Mouse (Mus musculus): Measurements from ENCODE around the gene Mmp20. TPM values are rescaled to one million over a fixed set of nuclear protein-coding genes. Genes with fewer than 3 reads are reported as not detected.

Gene Mmp20
- polyA plus RNA-seq, 1 experiment from 2014 or later, result not detected

DNA sequence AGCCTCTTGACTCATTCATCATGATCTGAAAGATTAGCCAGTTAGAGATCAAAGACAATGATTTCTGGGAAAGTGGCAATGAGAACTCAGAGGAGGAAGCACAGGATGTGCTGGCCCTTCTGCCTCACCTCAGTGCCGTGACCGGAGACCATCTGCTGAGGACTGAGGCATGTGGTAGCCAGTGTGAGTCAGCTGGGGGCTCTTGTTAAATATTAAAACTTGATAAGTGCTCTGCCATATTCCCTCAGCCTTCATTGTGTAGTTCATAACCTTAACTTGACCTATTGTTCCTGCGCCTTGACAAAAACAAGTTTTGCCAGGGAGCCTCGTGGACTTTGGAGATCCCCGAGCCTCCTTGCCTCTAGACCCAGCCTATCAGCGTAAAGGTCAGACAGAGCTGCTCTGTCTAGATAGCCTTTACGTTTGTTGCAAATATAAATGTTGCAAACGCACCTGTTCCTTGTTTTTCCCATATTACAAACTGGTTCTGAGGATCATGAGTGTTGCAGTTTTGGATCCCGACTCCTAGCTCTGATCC, 54.1 kb downstream of the Mmp20 start:
- Histone ChIP-seq H3K9me3 (ENCODE audit: control insufficient read depth, low read length) (no peaks in the 10 kb centered on the region), H3K4me1 (replicated peaks; ENCODE audit: control insufficient read depth, insufficient read depth, low read length) (no peaks in the 10 kb centered on the region), H3K27me3 (ENCODE audit: control insufficient read depth, insufficient read depth, low read length) (no peaks in the 10 kb centered on the region), H3K4me3 (replicated peaks; ENCODE audit: low read length) (no peak overlapping the region), H3K27ac (no peak overlapping the region), H3K4me2 (replicated peaks) (no peak overlapping the region), H3K36me3 (replicated peaks; ENCODE audit: control insufficient read depth, insufficient read depth) (no peaks in the 10 kb centered on the region), H3K9ac (no peak overlapping the region)
- 91% methylated on average over 9 of the region's 9 CpGs for WGBS
- no peak for DNase-seq (ENCODE audit: low spot score)
- ATAC-seq (ENCODE audit: low FRiP score), result no peak

DNA sequence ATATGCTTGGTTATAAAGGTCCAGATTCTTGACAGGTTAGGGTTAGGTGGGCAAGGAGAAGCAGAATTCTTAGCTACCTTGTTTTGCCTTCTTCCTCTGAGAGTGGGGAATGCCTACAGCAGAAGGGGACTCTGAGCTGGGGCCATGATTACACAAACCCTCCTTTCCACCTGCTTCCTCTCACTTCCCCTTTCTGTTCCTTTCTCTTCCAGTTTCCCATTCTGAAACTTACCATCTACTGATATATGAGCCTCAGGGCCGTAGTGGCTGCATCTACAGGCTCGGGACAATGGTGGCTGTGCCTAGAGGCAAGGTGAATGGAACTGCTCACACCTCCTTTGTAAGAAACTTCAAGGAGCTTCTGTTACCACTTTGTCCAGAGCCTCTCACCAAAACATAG, 58.0 kb downstream of the Mmp20 start:
- no peaks in the 10 kb centered on the region for H3K36me3 ChIP-seq (replicated peaks; ENCODE audit: control insufficient read depth, insufficient read depth)
- DNase-seq (ENCODE audit: low spot score), result no peak
- H3K27me3 ChIP-seq (ENCODE audit: control insufficient read depth, insufficient read depth, low read length), result no peaks in the 10 kb centered on the region
- H3K9ac ChIP-seq, result no peak overlapping the region
- no peak for ATAC-seq (ENCODE audit: low FRiP score)
- H3K4me2 ChIP-seq (replicated peaks), result no peak overlapping the region
- H3K9me3 ChIP-seq (ENCODE audit: control insufficient read depth, low read length), result no peaks in the 10 kb centered on the region
- 85% methylated on average over 2 of the region's 2 CpGs for WGBS
- no peak overlapping the region for H3K4me3 ChIP-seq (replicated peaks; ENCODE audit: low read length)
- no peaks in the 10 kb centered on the region for H3K4me1 ChIP-seq (replicated peaks; ENCODE audit: control insufficient read depth, insufficient read depth, low read length)
- H3K27ac ChIP-seq, result no peak overlapping the region

DNA sequence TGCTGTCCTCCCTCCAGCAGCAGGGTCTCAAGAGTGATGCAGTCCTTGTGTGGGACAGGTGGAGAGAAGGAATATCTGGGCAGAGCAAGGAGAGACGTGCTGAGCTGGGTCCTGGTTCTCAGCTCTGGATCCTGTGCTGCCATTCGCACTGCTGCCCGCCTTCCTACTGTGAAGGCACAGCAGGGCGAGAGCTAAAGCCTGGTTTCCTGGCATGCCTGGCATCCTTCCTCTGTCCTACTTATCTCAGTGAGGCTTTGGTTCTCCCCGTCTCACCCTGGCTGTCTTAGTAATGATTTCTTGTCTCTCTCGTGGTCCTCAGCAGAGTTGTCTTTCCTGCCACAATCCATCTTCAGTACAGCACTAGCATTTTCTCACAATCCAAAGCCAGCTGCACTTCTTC, 61.8 kb downstream of the Mmp20 start:
- Histone ChIP-seq H3K27me3 (ENCODE audit: control insufficient read depth, insufficient read depth, low read length) (no peaks in the 10 kb centered on the region), H3K27ac (no peak overlapping the region), H3K36me3 (replicated peaks; ENCODE audit: control insufficient read depth, insufficient read depth) (no peaks in the 10 kb centered on the region), H3K4me1 (replicated peaks; ENCODE audit: control insufficient read depth, insufficient read depth, low read length) (no peaks in the 10 kb centered on the region), H3K9ac (no peak overlapping the region), H3K4me2 (replicated peaks) (no peak overlapping the region), H3K4me3 (replicated peaks; ENCODE audit: low read length) (no peak overlapping the region), H3K9me3 (ENCODE audit: control insufficient read depth, low read length) (no peaks in the 10 kb centered on the region)
- DNase-seq (ENCODE audit: low spot score) (no peak), ATAC-seq (ENCODE audit: low FRiP score) (no peak)
- WGBS, result 74% methylated on average over 6 of the region's 6 CpGs

DNA sequence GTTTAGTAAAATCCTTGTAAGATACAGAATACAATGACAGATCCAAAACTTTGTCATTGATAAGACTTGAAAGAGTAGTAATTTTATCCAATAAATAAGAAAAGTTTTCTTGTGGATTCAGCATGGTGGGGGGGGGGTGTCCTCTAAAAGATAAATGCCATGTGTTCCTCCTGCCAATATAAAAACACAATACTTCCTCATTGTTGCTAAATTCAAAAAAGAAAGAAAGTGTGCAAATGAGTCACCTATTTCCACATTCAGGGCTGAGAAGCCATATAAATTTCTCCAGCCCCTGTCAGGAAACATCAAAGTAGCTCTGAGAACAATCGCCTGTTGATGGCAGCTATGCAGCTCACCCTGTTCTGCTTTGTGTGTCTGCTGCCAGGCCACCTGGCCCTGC, 63.8 kb downstream of the Mmp20 start, which contains the start of gene Mmp7:
Gene Mmp7, plus strand, starts transcription at position 301 of the 400 bp plus-strand sequence.
- ATAC-seq (ENCODE audit: low FRiP score) (no peak), DNase-seq (ENCODE audit: low spot score) (no peak)
- no peaks in the 10 kb centered on the region for H3K9me3 ChIP-seq (ENCODE audit: control insufficient read depth, low read length)
- H3K4me3 ChIP-seq (replicated peaks; ENCODE audit: low read length), result no peak within 1 kb of the TSS
- no peak within 1 kb of the TSS for H3K27ac ChIP-seq
- no peaks in the 10 kb centered on the region for H3K27me3 ChIP-seq (ENCODE audit: control insufficient read depth, insufficient read depth, low read length)
- no peaks in the 10 kb centered on the region for H3K36me3 ChIP-seq (replicated peaks; ENCODE audit: control insufficient read depth, insufficient read depth)
- no peak within 1 kb of the TSS for H3K9ac ChIP-seq
- no peak within 1 kb of the TSS for H3K4me2 ChIP-seq (replicated peaks)
- no peaks in the 10 kb centered on the region for H3K4me1 ChIP-seq (replicated peaks; ENCODE audit: control insufficient read depth, insufficient read depth, low read length)
- 78% methylated on average over 1 of the region's 1 CpGs for WGBS

DNA sequence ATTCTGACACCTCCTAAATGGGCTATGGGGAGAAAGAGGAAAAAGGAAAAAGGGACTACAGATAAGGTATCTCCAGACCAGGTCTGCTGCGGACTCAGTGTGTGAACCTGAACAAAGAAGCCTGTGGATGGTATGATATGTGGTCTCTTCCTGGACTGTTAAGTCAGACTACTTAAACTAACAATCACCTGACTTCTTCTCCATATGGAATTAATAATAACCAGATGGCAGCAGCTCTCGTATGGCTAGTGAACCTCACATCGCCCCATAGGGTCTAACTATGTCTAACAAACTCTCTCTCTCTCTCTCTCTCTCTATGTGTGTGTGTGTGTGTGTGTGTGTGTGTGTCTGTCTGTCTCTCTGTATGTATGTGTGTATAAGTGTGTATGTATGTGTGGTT, 65.9 kb downstream of the Mmp20 start:
- no peak for DNase-seq (ENCODE audit: low spot score)
- no peaks in the 10 kb centered on the region for H3K36me3 ChIP-seq (replicated peaks; ENCODE audit: control insufficient read depth, insufficient read depth)
- ATAC-seq (ENCODE audit: low FRiP score), result no peak
- H3K27ac ChIP-seq, result no peak overlapping the region
- H3K4me1 ChIP-seq (replicated peaks; ENCODE audit: control insufficient read depth, insufficient read depth, low read length), result no peaks in the 10 kb centered on the region
- H3K4me3 ChIP-seq (replicated peaks; ENCODE audit: low read length), result no peak overlapping the region
- H3K9ac ChIP-seq, result no peak overlapping the region
- H3K9me3 ChIP-seq (ENCODE audit: control insufficient read depth, low read length), result no peaks in the 10 kb centered on the region
- H3K4me2 ChIP-seq (replicated peaks), result no peak overlapping the region
- H3K27me3 ChIP-seq (ENCODE audit: control insufficient read depth, insufficient read depth, low read length), result no peaks in the 10 kb centered on the region
- 95% methylated on average over 3 of the region's 3 CpGs for WGBS

DNA sequence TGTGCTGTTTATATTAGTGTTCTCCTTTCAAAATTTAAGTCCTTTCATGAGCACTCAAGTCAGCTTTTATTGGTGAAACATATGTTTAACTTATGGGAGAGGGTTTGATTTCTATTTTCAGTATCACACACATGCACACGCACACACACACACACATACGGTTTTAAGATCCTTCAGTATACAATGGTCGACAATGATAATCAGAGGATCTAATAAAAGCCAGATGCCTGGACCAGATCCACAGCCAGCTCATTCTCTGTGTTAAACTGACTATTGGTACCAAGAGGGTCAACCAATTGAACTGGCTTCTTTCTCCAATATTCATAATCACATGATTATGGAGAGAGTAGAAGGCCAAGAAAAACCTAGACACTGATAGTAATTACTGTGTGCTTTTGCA, 67.6 kb downstream of the Mmp20 start:
- H3K4me3 ChIP-seq (replicated peaks; ENCODE audit: low read length), result no peak overlapping the region
- ATAC-seq (ENCODE audit: low FRiP score), result no peak
- no peak overlapping the region for H3K9ac ChIP-seq
- no peak overlapping the region for H3K27ac ChIP-seq
- H3K4me1 ChIP-seq (replicated peaks; ENCODE audit: control insufficient read depth, insufficient read depth, low read length), result no peaks in the 10 kb centered on the region
- DNase-seq (ENCODE audit: low spot score), result no peak
- H3K9me3 ChIP-seq (ENCODE audit: control insufficient read depth, low read length), result no peaks in the 10 kb centered on the region
- H3K27me3 ChIP-seq (ENCODE audit: control insufficient read depth, insufficient read depth, low read length), result no peaks in the 10 kb centered on the region
- no peaks in the 10 kb centered on the region for H3K36me3 ChIP-seq (replicated peaks; ENCODE audit: control insufficient read depth, insufficient read depth)
- WGBS, result 96% methylated on average over 3 of the region's 3 CpGs
- H3K4me2 ChIP-seq (replicated peaks), result no peak overlapping the region

DNA sequence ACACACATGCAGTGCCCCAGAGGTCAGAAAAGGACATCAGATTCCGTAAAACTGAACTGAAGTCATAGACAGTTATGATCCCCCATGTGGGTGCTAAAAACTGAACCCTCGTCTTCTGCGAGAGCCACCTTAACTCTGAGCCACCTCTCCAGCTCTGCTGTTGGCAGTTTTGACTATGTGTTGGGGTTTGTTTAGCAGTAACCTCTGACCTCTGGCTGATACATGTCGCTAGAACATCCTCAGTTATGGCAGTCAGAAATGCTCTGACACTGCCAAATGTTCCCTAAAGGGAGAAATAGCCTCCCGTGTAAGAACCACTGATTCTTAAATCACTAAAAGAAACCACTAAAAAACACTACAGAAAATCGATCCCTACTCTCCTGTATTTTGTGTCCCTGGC, 80.7 kb downstream of the Mmp20 start:
- no peaks in the 10 kb centered on the region for H3K36me3 ChIP-seq (replicated peaks; ENCODE audit: control insufficient read depth, insufficient read depth)
- ATAC-seq (ENCODE audit: low FRiP score) (no peak), DNase-seq (ENCODE audit: low spot score) (no peak)
- WGBS, result 83% methylated on average over 6 of the region's 6 CpGs
- no peak overlapping the region for H3K4me3 ChIP-seq (replicated peaks; ENCODE audit: low read length)
- H3K4me1 ChIP-seq (replicated peaks; ENCODE audit: control insufficient read depth, insufficient read depth, low read length), result no peaks in the 10 kb centered on the region
- H3K4me2 ChIP-seq (replicated peaks), result no peak overlapping the region
- H3K9me3 ChIP-seq (ENCODE audit: control insufficient read depth, low read length), result no peaks in the 10 kb centered on the region
- H3K27ac ChIP-seq, result no peak overlapping the region
- no peaks in the 10 kb centered on the region for H3K27me3 ChIP-seq (ENCODE audit: control insufficient read depth, insufficient read depth, low read length)
- no peak overlapping the region for H3K9ac ChIP-seq

DNA sequence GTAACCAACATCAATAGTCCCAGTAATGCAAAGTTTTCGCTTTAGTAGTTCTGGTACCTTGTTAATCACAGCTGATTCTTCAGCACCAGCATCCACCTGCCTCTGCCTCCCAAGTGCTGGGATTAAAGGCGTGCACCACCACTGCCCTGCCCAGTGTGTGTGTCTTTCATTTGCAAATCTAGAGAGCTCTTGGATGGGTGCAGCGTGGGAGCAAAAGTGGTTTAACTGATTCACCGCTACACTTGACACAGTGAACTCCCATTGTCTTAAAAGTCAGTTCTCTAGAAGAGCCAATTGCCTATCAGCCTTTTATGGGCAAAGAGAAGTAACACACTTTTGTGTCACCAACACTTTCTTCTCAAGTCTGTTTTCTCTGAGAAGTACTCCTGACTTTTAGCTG, 83.2 kb downstream of the Mmp20 start:
- WGBS, result 77% methylated on average over 4 of the region's 4 CpGs
- H3K4me3 ChIP-seq (replicated peaks; ENCODE audit: low read length), result no peak overlapping the region
- H3K27ac ChIP-seq, result no peak overlapping the region
- H3K27me3 ChIP-seq (ENCODE audit: control insufficient read depth, insufficient read depth, low read length), result no peaks in the 10 kb centered on the region
- ATAC-seq (ENCODE audit: low FRiP score), result no peak
- no peak overlapping the region for H3K9ac ChIP-seq
- DNase-seq (ENCODE audit: low spot score), result no peak
- no peaks in the 10 kb centered on the region for H3K9me3 ChIP-seq (ENCODE audit: control insufficient read depth, low read length)
- no peaks in the 10 kb centered on the region for H3K36me3 ChIP-seq (replicated peaks; ENCODE audit: control insufficient read depth, insufficient read depth)
- no peak overlapping the region for H3K4me2 ChIP-seq (replicated peaks)
- H3K4me1 ChIP-seq (replicated peaks; ENCODE audit: control insufficient read depth, insufficient read depth, low read length), result no peaks in the 10 kb centered on the region

DNA sequence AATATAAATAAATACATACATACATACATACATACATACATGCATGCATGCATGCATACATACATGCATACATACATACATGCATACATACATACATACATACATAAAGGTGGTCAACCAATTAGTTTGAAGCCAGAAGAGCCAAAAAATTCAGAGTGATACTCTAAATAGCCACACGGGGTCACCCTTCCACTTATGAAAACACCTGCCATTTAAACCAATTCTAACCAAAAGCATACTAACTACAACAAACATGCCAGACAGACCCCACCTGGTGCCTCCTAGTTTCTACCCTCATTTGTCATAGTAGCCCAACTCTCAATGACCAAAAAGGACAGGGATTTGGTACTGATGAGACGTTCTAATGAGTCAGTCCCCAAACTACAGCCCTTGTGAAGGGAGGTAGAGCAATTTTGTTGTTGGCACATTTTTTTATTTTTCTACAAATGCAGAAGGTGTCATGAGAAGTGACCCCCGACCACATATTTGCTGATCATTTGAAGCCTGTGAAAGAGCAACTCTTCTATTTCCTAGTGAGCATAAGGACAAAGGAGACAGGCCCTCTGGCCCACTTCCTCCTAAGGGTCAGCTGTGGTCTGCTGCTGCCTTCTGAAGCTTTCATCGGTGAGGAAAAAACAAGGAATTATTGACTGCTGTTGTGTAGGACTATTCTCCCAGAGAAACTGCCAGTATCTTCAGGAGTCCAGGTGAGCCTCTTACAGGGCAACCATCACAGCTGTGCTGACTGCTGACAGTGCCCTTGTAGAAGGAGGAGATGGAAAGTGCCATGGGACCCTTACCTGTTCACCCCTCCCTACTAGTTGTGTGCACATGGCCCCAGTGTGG, 86.3 kb downstream of the Mmp20 start:
- Histone ChIP-seq H3K27ac (no peak overlapping the region), H3K4me1 (replicated peaks; ENCODE audit: control insufficient read depth, insufficient read depth, low read length) (no peaks in the 10 kb centered on the region), H3K9me3 (ENCODE audit: control insufficient read depth, low read length) (no peaks in the 10 kb centered on the region), H3K4me2 (replicated peaks) (no peak overlapping the region), H3K4me3 (replicated peaks; ENCODE audit: low read length) (no peak overlapping the region), H3K36me3 (replicated peaks; ENCODE audit: control insufficient read depth, insufficient read depth) (no peaks in the 10 kb centered on the region), H3K27me3 (ENCODE audit: control insufficient read depth, insufficient read depth, low read length) (no peaks in the 10 kb centered on the region), H3K9ac (no peak overlapping the region)
- 43% methylated on average over 4 of the region's 4 CpGs for WGBS
- ATAC-seq (ENCODE audit: low FRiP score), result peak; percentile 66; the same call in 1 of the 2 replicates
- peak; percentile 77 for DNase-seq (ENCODE audit: low spot score)

DNA sequence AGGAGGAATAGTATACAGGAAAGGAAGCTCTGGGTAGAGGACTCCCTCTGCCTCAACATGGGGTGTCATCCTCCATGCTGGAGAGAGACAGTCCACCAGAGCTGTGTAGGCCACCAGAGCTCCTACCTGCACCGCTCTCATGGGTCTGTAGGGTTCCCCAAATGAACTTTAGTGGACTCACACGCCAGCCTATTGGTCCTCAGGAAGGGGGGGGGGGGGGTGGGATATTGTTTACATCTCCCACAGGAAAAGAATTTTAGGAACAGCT, 86.8 kb downstream of the Mmp20 start:
- no peaks in the 10 kb centered on the region for H3K4me1 ChIP-seq (replicated peaks; ENCODE audit: control insufficient read depth, insufficient read depth, low read length)
- no peak overlapping the region for H3K4me3 ChIP-seq (replicated peaks; ENCODE audit: low read length)
- no peaks in the 10 kb centered on the region for H3K9me3 ChIP-seq (ENCODE audit: control insufficient read depth, low read length)
- H3K4me2 ChIP-seq (replicated peaks), result no peak overlapping the region
- H3K27ac ChIP-seq, result no peak overlapping the region
- WGBS, result 71% methylated on average over 2 of the region's 2 CpGs
- H3K27me3 ChIP-seq (ENCODE audit: control insufficient read depth, insufficient read depth, low read length), result no peaks in the 10 kb centered on the region
- H3K36me3 ChIP-seq (replicated peaks; ENCODE audit: control insufficient read depth, insufficient read depth), result no peaks in the 10 kb centered on the region
- ATAC-seq (ENCODE audit: low FRiP score) (no peak), DNase-seq (ENCODE audit: low spot score) (no peak)
- no peak overlapping the region for H3K9ac ChIP-seq
